Mouse (Mus musculus): Measurements from ENCODE around the gene Sp7.

DNA sequence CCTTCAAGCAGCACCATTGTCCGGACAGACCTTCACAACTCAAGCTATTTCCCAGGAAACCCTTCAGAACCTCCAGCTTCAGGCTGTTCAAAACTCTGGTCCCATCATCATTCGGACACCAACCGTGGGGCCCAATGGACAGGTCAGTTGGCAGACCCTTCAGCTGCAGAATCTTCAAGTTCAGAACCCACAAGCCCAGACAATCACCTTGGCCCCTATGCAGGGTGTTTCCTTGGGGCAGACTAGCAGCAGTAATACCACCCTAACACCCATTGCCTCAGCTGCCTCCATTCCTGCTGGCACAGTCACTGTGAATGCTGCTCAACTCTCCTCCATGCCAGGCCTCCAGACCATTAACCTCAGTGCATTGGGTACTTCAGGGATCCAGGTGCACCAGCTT, 42.3 kb upstream of the Sp7 start:
- no peak for TF ChIP-seq EP300 (IDR thresholded peaks at IDR 0.05; ENCODE audit: low read depth)
- TF ChIP-seq CTCF (IDR thresholded peaks at IDR 0.05; ENCODE audit: low read depth): no peak
